Mouse (Mus musculus) 416B (cell line): Measurements from ENCODE around the gene Pnpt1.

Experiments
- DNase-seq: peaks from one replicate; pipeline ENCODE4 v3.0.0; 2011; ENCODE audit warnings: low read depth

Pnpt1 gene

GRCm38 (mm10) chr11:29130385-29131355 is at the start of gene Pnpt1:
Gene Pnpt1, plus strand, starts transcription at chr11:29130744.
- DNase-seq = peak; percentile 92

GRCm38 (mm10) chr11:29092403-29092802 is 38.1 kb upstream of the Pnpt1 start:
- no peak for DNase-seq

GRCm38 (mm10) chr11:29098926-29099325 is 31.6 kb upstream of the Pnpt1 start:
- no peak for DNase-seq

DNA sequence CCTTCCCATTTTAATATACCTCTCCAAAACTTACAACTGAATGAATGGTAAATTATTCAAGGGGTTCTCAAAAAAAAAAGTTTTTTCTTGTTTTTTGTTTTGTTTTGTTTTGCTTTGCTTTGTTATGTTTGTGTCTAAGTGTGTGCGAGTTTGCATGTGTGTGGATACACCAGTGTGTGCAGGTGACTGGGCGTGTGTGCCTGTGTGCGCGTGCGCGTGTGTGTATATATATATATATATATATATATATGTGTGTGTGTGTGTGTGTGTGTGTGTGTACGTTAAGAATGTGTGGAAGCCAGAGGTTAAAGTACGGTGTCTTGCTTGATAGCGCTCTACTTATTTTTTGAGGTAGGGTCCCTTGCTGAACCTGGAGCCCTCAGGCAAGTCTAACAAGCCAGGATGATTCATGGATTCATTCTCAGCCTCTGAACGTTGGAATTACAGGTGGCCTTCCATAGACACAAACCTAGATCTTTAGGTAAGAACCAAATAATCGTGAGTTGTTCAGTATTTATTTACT is 621 bp upstream of the Pnpt1 start:
- no peak for DNase-seq

GRCm38 (mm10) chr11:29140671-29141070 is 10.1 kb downstream of the Pnpt1 start:
- DNase-seq = no peak

GRCm38 (mm10) chr11:29148901-29149300 is 18.4 kb downstream of the Pnpt1 start:
- no peak for DNase-seq

- DNase-seq = no peak
These were observed 33.0 kb downstream of the Pnpt1 start for GRCm38 (mm10) chr11:29163569-29163968.

GRCm38 (mm10) chr11:29171959-29172391 is 41.4 kb downstream of the Pnpt1 start:
- DNase-seq = peak; percentile 56

DNA sequence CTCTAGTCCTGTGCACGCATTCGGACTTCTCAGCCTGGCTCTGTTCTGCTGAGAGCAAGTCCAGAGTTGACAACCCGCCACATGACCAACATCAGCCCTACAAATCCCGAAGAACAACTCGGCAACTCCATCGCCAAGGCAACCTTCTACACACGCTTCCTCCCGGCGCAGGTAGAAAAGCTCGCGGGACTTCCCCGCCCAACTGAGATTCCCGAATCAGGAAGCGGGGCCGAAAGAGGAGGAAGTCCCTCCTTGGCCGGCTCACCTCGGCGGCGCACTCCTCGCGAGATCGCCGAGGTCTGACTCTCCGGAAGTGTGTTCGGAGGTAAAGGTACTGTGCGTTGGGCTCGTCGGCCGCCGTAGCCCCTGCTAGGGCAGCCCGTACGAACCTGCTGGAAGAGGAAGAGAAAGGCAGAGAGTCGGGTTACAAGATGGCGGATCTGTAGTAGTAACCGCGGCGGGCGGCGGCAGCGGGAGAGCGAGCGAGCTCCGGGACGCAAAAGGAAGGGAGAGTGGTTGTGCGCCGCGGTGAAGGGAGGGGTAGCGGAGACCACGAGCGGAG is 42.1 kb downstream of the Pnpt1 start, which contains the start of gene Ppp4r3b:
Ppp4r3b (plus strand) TSS at position 328 of the 562 bp plus-strand sequence.
- peak; percentile 99 for DNase-seq

GRCm38 (mm10) chr11:29173125-29173631 is 42.6 kb downstream of the Pnpt1 start:
- peak; percentile 81 for DNase-seq

DNA sequence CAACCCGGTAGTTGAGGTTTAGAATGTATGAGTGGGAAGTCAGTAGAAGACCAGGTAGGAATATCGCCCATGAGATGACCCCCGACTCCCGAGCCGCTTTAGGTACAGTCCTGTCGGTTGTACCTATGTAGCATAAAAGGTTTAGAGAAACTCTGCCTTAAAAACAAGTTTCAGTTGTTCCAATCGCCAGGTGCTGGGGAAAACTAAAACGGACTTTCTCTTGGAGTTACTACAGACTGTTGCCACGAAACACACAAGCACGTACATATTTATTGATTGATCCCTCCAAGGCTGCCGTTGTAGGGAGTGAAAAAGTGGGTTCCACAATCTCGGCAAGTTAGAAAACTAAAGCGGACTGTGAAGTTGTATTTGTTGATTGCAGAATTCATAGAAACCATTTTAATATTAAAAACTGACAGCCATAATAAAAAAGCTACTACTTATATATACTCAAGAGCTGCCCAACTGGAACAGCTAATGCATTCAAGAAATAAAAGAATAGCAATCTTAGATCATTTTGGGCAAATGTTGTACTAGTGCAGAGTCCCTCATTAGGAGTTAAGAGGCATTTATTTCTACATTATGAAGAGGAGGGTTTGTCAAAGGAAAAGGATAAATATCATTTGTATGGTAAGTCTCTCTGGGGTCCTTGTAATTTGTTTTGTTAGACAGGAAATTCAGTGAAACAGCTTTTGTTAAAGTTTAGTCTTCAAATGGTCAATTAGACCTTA is 43.3 kb downstream of the Pnpt1 start:
- DNase-seq = peak; percentile 23

GRCm38 (mm10) chr11:29179319-29179718 is 48.8 kb downstream of the Pnpt1 start:
- DNase-seq = no peak

- no peak for DNase-seq
These were observed 50.1 kb downstream of the Pnpt1 start for GRCm38 (mm10) chr11:29180657-29181056.

DNA sequence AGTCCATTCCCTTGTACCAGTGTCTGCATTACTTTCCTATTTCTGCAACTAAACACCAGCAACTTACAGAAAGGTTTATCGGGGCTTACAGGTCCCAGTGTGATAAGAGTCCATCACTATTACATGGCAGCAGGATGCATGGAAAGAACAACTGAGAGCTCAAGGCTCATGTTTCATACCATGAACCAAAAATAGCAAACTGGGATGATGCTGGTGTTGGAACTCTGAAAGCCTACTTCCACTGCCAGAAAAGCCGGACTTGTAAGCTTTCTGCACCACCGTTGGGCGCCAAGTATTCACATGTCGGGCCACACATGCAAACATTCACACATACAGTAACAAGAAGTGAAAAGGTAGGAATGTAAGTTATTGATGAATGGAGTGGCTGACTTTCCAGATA is 51.2 kb downstream of the Pnpt1 start:
- no peak for DNase-seq

DNA sequence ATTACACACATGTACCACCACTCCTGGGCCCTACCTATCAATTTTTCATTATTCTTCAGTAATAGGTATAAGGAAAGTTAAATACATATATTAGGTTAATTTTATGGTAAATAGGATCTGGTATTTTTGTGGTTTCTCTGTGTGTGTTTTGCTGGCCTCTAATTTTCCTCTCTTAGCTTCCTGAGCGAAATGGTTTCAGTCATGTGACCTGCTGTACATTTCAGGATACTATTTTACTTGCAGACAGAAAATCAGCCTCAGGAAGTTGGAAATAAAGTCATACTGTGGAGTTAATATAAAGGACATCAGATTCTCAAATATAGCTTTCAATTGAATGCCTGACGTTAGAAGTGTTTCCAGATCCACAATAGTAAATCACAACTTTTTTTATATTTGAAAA is 58.4 kb downstream of the Pnpt1 start:
- DNase-seq = peak; percentile 50

DNA sequence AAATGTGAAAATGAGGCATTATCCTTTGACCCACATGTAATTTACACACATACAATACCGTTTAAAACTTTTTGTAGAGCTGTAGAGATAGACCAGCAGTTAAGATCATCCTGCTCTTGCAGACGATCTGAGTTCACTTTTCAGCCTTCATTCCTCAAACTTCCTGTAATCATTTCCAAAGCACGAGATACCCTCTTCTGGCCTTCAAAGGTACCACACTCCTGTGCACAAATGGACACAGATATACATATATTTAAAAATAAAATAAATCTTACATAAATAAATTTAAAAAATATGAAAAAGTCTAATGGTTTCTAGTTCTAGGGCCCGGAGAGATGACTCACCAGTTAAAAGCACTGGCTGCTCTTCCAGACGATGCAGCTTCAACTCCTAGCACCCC is 73.1 kb downstream of the Pnpt1 start:
- peak; percentile 48 for DNase-seq

GRCm38 (mm10) chr11:29209774-29210173 is 79.2 kb downstream of the Pnpt1 start:
- no peak for DNase-seq
